Mouse (Mus musculus) embryonic facial prominence, embryonic 15.5 days (tissue): ENCODE data around the gene Pak2. TPM values are rescaled to one million over a fixed set of nuclear protein-coding genes. Genes with fewer than 3 reads are reported as not detected.
"Not testable (repeated sequence)": the region's sequence is repeated elsewhere in the genome, so short reads cannot be mapped to it uniquely, and the experiment has no call there.

Source experiments
- ATAC-seq: fragments of 200-750 bp; cut with Nextera tagmentation; 2 replicates; pipeline ENCODE4 v1.8.0; 2017; ENCODE audit warnings: low read depth, moderate TSS enrichment; ENCODE audit not compliant: insufficient number of reproducible peaks, low FRiP score, low TSS enrichment
- H3K27ac ChIP-seq: fragments of 300-500 bp; sonication (generic); replicated peaks from 2 replicates; pipeline ENCODE4 v1.5.1; 2015; ENCODE audit warnings: mild to moderate bottlenecking, inconsistent platforms
- H3K27me3 ChIP-seq: fragments of 300-500 bp; sonication (generic); 2 replicates; pipeline ENCODE4 v1.6.1; 2015; ENCODE audit warnings: inconsistent platforms
- H3K36me3 ChIP-seq: fragments of 300-500 bp; sonication (generic); 2 replicates; pipeline ENCODE4 v1.6.1; 2015; ENCODE audit warnings: mild to moderate bottlenecking, inconsistent platforms
- H3K4me1 ChIP-seq: fragments of 300-500 bp; sonication (generic); 2 replicates; pipeline ENCODE4 v1.6.1; 2015; ENCODE audit warnings: inconsistent platforms
- H3K4me2 ChIP-seq: fragments of 300-500 bp; sonication (generic); replicated peaks from 2 replicates; pipeline ENCODE4 v1.6.1; 2015; ENCODE audit warnings: mild to moderate bottlenecking, inconsistent platforms
- H3K4me3 ChIP-seq: fragments of 300-500 bp; sonication (generic); replicated peaks from 2 replicates; pipeline ENCODE4 v1.5.1; 2015; ENCODE audit warnings: mild to moderate bottlenecking, inconsistent platforms
- H3K9ac ChIP-seq: fragments of 300-500 bp; sonication (generic); 2 replicates; pipeline ENCODE4 v1.6.1; 2015; ENCODE audit warnings: inconsistent platforms
- H3K9me3 ChIP-seq: fragments of 300-500 bp; sonication (generic); replicated peaks from 2 replicates; pipeline ENCODE4 v1.6.1; 2016; ENCODE audit warnings: inconsistent platforms
- WGBS: fragments of 180-500 bp; shearing (Covaris S2); methylation state at CpG from one replicate; pipeline ENCODE4 v1.1.7; 2015; 5-methylcytosine and 5-hydroxymethylcytosine counted together
- polyA plus RNA-seq: library from polyadenylated mRNA; unstranded; fragments of >200 nt; fragmentation: Nextera tagmentation; extraction: Ambion mirVana; gene quantifications from 2 replicates; pipeline ENCODE4 v1.2.1, GENCODE M21; 2015

The Pak2 gene
- polyA plus RNA-seq, 1 experiment from 2014 or later: 31.6 TPM

- H3K27me3 ChIP-seq: no peaks in the 10 kb centered on the region
- H3K9ac ChIP-seq: no peak overlapping the region
- H3K36me3 ChIP-seq: peaks cover 55% of the 10 kb centered on the region
- no peak overlapping the region for H3K4me2 ChIP-seq
- no peak for ATAC-seq
- no peaks in the 10 kb centered on the region for H3K9me3 ChIP-seq
- no peak overlapping the region for H3K27ac ChIP-seq
- 97% methylated on average over 7 of the region's 7 CpGs for WGBS
- no peaks in the 10 kb centered on the region for H3K4me1 ChIP-seq
- no peak overlapping the region for H3K4me3 ChIP-seq
These were observed 12.3 kb upstream of the Pak2 start for GRCm38 (mm10) chr16:32091466-32091865.

- peaks cover 73% of the 10 kb centered on the region for H3K36me3 ChIP-seq
- H3K4me3 ChIP-seq: no peak overlapping the region
- H3K4me2 ChIP-seq: peak overlapping the region; percentile 19; the same call in 1 of the 2 replicates
- H3K9me3 ChIP-seq: no peaks in the 10 kb centered on the region
- WGBS: 61% methylated on average over 17 of the region's 17 CpGs
- H3K4me1 ChIP-seq: no peaks in the 10 kb centered on the region
- no peaks in the 10 kb centered on the region for H3K27me3 ChIP-seq
- no peak for ATAC-seq
- no peak overlapping the region for H3K9ac ChIP-seq
- peak overlapping the region; percentile 63 for H3K27ac ChIP-seq
These were observed 8.7 kb upstream of the Pak2 start for GRCm38 (mm10) chr16:32087629-32088443.

GRCm38 (mm10) chr16:32078408-32078990, 643 bp downstream of the Pak2 start:
- Histone ChIP-seq H3K27me3 (no peaks in the 10 kb centered on the region), H3K9ac (peak overlapping the region; percentile 97), H3K4me2 (peak overlapping the region; percentile 61), H3K27ac (peak overlapping the region; percentile 96), H3K4me3 (peak overlapping the region; percentile 94), H3K9me3 (no peaks in the 10 kb centered on the region), H3K4me1 (peaks cover 17% of the 10 kb centered on the region), H3K36me3 (peaks cover 2% of the 10 kb centered on the region; the same call in 1 of the 2 replicates)
- ATAC-seq: no peak
- WGBS: under 1% methylated on average over 30 of the region's 30 CpGs

- H3K4me2 ChIP-seq: peak overlapping the region; percentile 61
- H3K4me3 ChIP-seq: peak overlapping the region; percentile 94
- H3K27ac ChIP-seq: peak overlapping the region; percentile 96
- H3K9ac ChIP-seq: peak overlapping the region; percentile 97
- no peaks in the 10 kb centered on the region for H3K9me3 ChIP-seq
- 5% methylated on average over 13 of the region's 13 CpGs for WGBS
- peaks cover 17% of the 10 kb centered on the region for H3K4me1 ChIP-seq
- no peaks in the 10 kb centered on the region for H3K36me3 ChIP-seq
- no peaks in the 10 kb centered on the region for H3K27me3 ChIP-seq
- no peak for ATAC-seq
These were observed 1.3 kb downstream of the Pak2 start for GRCm38 (mm10) chr16:32077648-32078407.

GRCm38 (mm10) chr16:32076406-32076805, 2.7 kb downstream of the Pak2 start:
- Histone ChIP-seq H3K4me3 (no peak overlapping the region), H3K36me3 (no peaks in the 10 kb centered on the region), H3K27ac (no peak overlapping the region), H3K4me2 (no peak overlapping the region), H3K4me1 (peaks cover 17% of the 10 kb centered on the region), H3K9me3 (no peaks in the 10 kb centered on the region), H3K9ac (no peak overlapping the region), H3K27me3 (no peaks in the 10 kb centered on the region)
- WGBS: 43% methylated on average over 3 of the region's 3 CpGs
- no peak for ATAC-seq

- no peak overlapping the region for H3K9ac ChIP-seq
- no peak for ATAC-seq
- no peak overlapping the region for H3K4me2 ChIP-seq
- H3K27me3 ChIP-seq: no peaks in the 10 kb centered on the region
- no peaks in the 10 kb centered on the region for H3K36me3 ChIP-seq
- H3K9me3 ChIP-seq: no peaks in the 10 kb centered on the region
- no peak overlapping the region for H3K4me3 ChIP-seq
- 36% methylated on average over 1 of the region's 1 CpGs for WGBS
- H3K27ac ChIP-seq: no peak overlapping the region
- H3K4me1 ChIP-seq: peaks cover 17% of the 10 kb centered on the region
These were observed 3.4 kb downstream of the Pak2 start for GRCm38 (mm10) chr16:32075762-32076161.

GRCm38 (mm10) chr16:32070070-32070469, 9.1 kb downstream of the Pak2 start:
- H3K4me3 ChIP-seq, H3K27me3 ChIP-seq, H3K36me3 ChIP-seq, H3K9me3 ChIP-seq, H3K9ac ChIP-seq, H3K4me1 ChIP-seq, H3K27ac ChIP-seq, ATAC-seq, H3K4me2 ChIP-seq: not testable (repeated sequence)
- 49% methylated on average over 4 of the region's 4 CpGs for WGBS

GRCm38 (mm10) chr16:32068389-32069300, 10.5 kb downstream of the Pak2 start:
- H3K27ac ChIP-seq: no peak overlapping the region
- H3K4me2 ChIP-seq: no peak overlapping the region
- WGBS: 77% methylated on average over 12 of the region's 12 CpGs
- H3K9ac ChIP-seq: no peak overlapping the region
- H3K4me1 ChIP-seq: no peaks in the 10 kb centered on the region
- H3K9me3 ChIP-seq: no peaks in the 10 kb centered on the region
- no peak; the same call in 1 of the 2 replicates for ATAC-seq
- no peaks in the 10 kb centered on the region for H3K36me3 ChIP-seq
- no peak overlapping the region for H3K4me3 ChIP-seq
- H3K27me3 ChIP-seq: no peaks in the 10 kb centered on the region

GRCm38 (mm10) chr16:32066899-32067298, 12.2 kb downstream of the Pak2 start:
- 0 out of 2 replicates have a peak, but pooled peaks have one; percentile 34 for ATAC-seq
- no peaks in the 10 kb centered on the region for H3K9me3 ChIP-seq
- WGBS: 64% methylated on average over 1 of the region's 1 CpGs
- H3K27me3 ChIP-seq: no peaks in the 10 kb centered on the region
- H3K4me1 ChIP-seq: no peaks in the 10 kb centered on the region
- H3K27ac ChIP-seq: no peak overlapping the region
- no peak overlapping the region for H3K4me2 ChIP-seq
- H3K36me3 ChIP-seq: no peaks in the 10 kb centered on the region
- H3K9ac ChIP-seq: no peak overlapping the region
- no peak overlapping the region for H3K4me3 ChIP-seq

- Histone ChIP-seq H3K4me1 (0 out of 2 replicates have a peak, but pooled peaks cover 3% of the 10 kb centered on the region), H3K27ac (no peak overlapping the region), H3K9me3 (no peaks in the 10 kb centered on the region), H3K4me3 (no peak overlapping the region), H3K27me3 (no peaks in the 10 kb centered on the region), H3K36me3 (no peaks in the 10 kb centered on the region), H3K9ac (no peak overlapping the region), H3K4me2 (no peak overlapping the region)
- ATAC-seq: no peak
- 77% methylated on average over 7 of the region's 7 CpGs for WGBS
These were observed 15.2 kb downstream of the Pak2 start for GRCm38 (mm10) chr16:32063900-32064299.
